Mouse (Mus musculus): ENCODE data around the gene Kmt2a.

Gene Kmt2a

DNA sequence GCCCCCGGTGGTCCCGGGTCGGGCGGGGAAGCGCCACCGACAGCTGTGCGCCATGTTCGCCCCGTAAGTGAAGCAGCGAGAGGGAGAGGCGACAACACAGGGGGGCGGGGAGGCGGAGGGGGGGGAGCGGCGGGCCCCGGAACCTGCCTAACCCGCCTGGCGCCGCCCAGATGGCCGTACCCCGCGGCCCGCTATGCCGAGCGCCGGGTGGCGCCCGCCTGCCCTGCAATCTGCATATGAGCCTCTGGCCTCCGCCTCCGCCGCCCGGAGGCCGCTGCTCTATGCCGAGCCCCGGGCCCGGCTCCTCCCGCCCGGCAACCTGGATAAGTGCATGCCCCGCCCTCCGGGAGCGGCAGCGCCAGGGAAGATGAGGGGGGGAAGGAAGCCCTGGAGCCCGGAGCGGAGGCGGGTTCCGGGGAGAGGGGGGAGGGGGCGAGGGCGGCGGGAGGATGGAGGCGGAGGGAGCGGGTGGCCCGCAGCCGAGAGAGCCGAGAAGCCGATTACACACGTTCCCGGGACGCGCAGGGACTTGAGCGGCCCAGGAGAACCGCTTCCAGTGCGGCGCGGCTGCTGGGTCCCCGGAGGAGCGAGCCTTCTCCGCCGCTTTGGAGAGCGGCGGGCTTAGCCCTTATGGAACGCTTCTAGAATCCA, at the start of gene Kmt2a:
Kmt2a (minus strand) TSS at position 76 of the 651 bp plus-strand sequence.
- peak; percentile 98 for DNase-seq (ENCODE audit: low read depth, low spot score)

DNA sequence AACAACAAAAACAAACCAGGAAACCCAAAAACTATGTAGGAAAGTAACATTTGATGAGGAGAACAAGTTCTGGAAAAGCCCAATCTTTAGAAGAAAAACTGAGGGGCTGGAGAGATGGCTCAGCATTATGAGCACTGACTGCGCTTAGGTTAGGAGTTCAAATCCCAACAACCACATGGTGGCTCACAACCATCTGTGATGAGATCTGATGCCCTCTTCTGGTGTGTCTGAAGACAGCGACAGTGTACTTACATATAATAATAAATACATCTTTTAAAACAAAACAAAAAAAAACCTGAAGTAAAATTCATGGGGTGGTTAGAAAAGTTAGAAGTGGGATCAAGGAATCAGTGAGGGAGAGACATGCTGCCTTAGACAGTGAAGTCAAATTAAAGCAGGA, 40.4 kb upstream of the Kmt2a start:
- no peak for DNase-seq (ENCODE audit: low read depth, low spot score)

DNA sequence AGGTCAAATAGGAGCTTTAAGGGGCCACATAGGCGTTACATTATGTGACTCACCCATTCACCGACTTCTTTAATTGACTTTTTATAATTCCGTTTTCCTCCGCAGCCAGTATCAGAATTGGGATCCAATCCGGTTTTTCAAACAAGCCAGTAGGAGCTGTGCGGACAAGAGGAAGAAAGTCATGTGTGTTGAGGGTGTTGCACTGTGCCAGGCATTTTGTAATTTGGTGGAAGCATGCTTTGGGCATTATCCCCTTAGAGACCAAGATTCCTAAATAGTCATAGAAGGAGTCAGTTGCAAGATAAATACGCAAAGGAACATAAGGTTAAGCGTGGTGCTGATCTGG, 40.0 kb upstream of the Kmt2a start:
- DNase-seq (ENCODE audit: low read depth, low spot score): no peak

- DNase-seq (ENCODE audit: low read depth, low spot score): peak; percentile 87
Measured at GRCm38 (mm10) chr9:44920374-44921122, 39.5 kb upstream of the Kmt2a start, which contains the start of gene Atp5l. Gene Atp5l (minus strand): TSS chr9:44920742.

DNA sequence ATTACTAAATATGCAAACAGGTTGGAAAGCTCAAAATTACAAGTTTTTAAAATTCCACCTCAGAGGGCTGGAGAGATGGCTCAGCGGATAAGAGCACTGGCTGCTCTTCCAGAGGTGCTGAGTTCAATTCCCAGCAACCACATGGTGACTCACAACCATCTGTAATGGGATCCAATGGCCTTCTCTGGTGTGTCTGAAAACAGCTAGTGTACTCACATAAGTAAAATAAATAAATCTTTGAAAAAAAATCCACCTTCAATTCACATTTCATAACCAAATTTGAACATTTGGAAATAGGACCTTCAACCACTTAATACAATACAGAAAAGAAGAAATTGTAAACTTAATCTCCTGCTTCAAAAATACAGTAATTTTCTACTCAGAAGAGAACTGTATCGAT, 38.5 kb upstream of the Kmt2a start:
- no peak for DNase-seq (ENCODE audit: low read depth, low spot score)

DNA sequence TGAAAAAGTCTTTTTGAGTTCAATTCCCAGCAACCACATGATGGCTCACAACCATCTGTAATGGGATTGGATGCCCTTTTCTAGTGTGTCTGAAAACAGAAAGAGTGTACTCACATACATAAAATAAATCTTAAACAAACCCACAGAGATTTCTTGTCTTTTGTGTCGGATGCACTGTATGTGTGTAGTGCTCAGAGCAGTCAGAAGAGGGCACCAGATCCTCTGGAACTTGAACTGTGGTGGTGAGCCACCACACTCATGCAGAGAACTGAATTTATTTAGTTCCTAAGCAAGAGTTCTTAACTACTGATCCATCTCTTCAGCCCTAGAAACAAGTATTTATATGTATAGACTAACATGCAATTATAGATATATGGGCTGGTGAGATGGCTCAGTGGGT, 35.1 kb upstream of the Kmt2a start:
- DNase-seq (ENCODE audit: low read depth, low spot score): no peak

DNA sequence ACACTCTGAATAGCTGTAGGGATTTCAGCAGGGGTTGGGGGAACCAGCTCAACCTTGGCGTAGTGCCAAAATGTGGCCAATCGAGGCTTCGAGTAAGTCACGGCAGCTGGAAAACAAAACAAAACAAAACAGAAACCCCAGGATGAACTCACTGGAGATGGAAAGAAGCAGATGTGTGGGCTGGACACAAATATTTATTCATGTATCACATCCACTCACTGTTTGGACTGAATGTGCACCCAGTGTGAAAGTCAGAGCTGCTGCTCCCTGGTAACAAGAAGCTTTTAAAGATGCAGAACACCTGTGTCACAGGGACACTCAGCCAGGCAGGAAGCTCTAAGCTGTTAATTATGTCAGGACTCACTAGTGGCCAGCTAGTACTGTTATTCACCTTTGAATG, 33.6 kb upstream of the Kmt2a start:
- no peak for DNase-seq (ENCODE audit: low read depth, low spot score)

GRCm38 (mm10) chr9:44911365-44911764, 30.3 kb upstream of the Kmt2a start:
- no peak for DNase-seq (ENCODE audit: low read depth, low spot score)

DNA sequence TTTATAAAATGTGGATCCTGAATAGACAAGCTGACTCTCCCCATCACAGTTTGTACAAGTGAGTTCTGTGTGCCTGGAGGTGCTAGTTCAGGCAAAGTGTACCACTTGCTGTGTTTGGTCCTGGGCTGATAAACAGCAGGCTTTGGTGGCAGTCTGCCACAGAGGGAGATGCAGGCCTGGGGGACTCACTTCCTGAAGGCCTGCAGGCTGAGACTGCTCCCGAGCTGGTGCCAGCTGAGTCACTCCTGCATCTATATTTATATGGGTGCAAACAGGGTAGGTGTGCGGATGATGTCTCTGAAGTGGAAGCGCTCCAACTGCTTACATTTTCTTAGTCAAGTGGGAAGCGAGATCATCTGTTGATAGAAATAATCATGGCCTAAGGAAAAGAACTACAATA, 24.5 kb upstream of the Kmt2a start:
- DNase-seq (ENCODE audit: low read depth, low spot score): no peak

- no peak for DNase-seq (ENCODE audit: low read depth, low spot score)
Measured at GRCm38 (mm10) chr9:44904964-44905363, 23.9 kb upstream of the Kmt2a start.

DNA sequence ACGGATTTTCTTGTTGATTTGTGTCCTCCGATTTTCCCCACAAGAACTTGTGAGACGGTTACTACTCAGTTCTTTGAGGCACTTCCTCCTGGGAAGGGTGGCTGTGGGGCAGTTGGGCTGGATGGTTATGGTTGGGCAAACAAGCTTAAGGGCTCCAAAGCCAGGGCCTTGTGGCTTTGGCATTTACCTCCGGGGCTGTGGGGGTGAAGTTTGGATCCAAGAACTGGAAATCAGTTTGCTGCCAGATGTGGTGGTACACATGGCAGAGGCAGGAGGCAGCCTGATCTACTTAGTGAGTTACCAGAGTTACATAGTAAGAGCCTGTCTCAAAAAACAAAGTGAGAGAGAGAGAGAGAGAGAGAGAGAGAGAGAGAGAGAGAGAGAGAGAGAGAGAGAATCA, 22.8 kb upstream of the Kmt2a start:
- no peak for DNase-seq (ENCODE audit: low read depth, low spot score)

DNA sequence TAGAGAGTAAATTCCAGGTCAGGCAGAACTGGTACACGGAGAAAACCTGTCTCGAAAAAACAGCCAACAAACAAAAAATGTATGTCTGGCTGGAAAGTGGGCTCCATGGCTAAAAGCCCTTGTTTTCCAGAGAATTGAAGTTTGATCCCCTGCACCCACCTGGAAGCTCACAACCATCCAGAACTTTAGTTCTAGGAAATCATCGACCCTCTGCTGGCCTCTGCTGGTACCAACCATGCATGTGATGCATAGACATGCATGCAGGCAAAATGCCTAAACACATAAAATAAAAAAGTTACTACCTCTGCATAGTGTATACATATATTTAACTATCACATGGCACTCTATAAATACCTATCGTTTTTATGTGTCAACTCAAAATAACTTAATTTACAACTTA, 19.3 kb upstream of the Kmt2a start:
- DNase-seq (ENCODE audit: low read depth, low spot score): no peak

GRCm38 (mm10) chr9:44899716-44900115, 18.6 kb upstream of the Kmt2a start:
- no peak for DNase-seq (ENCODE audit: low read depth, low spot score)

GRCm38 (mm10) chr9:44897024-44897423, 15.9 kb upstream of the Kmt2a start:
- DNase-seq (ENCODE audit: low read depth, low spot score): no peak

DNA sequence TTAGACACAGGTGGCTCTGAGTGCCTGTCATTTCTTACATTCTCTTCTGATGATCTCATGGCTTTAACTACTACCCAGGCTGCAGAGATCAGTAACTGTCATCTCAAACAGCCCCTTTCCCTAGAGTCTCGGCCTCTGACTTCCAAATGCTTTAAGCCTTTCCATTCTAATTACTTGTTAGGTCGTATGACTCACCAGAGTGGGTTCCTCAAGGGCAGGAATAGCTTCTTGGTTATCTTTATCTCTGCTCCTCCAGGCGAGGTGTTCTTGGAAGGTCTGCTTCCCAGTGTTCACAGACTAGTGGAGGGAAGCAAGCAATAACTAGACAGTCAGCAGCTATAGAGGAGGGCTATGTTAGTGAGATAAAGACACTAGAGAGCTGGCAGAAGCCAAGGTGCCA, 11.6 kb upstream of the Kmt2a start:
- no peak for DNase-seq (ENCODE audit: low read depth, low spot score)

GRCm38 (mm10) chr9:44891210-44891609, 10.1 kb upstream of the Kmt2a start:
- no peak for DNase-seq (ENCODE audit: low read depth, low spot score)

DNA sequence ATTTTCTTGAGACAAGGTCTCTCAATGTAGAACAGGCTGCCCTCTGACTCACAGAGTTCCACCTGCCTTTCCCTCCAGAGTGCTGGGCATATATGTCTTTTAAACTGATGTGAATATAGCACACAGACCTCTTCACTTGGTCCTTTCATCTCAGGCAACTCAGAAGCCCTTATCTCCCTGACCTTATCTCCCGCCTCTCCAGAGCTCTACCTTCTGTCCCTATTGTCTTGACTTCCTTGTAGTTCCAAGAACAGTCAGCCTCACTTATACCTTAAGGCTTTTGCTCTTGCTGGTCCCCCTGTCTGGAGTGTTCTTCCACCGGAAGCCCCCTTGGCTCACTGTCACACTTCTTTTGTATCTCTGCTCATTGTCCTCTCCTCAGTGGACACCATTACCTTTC, 9.0 kb upstream of the Kmt2a start:
- no peak for DNase-seq (ENCODE audit: low read depth, low spot score)

- DNase-seq (ENCODE audit: low read depth, low spot score): no peak
Measured at GRCm38 (mm10) chr9:44888114-44888624, 7.1 kb upstream of the Kmt2a start.

GRCm38 (mm10) chr9:44882981-44883569, 2.0 kb upstream of the Kmt2a start:
- DNase-seq (ENCODE audit: low read depth, low spot score): no peak

DNA sequence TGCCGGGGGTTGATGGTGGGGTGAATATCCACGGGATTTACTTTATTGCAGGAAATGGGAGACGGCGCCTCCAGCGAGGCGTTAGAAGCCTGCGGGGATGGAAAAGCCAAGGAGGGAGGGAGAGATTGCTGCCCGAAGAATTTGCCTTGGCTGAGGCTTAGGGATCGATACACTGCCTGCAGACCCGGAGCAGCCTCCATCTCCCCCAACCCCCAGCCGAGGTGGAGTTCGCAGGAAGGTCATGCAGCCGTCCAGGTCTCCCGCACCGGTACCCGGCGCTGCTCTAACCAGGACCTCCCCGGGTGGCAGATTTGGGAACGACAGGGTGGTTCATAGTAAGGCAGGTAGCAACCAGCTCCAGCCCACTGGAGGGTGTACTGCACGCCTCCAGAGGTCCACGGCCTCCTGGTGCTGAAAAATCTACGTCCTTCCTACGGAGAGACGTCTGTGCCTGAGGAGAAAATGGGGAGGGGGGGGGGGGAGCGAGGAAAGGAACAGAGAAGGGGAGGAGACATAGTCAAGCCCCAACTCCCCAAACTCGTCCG, 1.4 kb upstream of the Kmt2a start:
- DNase-seq (ENCODE audit: low read depth, low spot score): no peak

DNA sequence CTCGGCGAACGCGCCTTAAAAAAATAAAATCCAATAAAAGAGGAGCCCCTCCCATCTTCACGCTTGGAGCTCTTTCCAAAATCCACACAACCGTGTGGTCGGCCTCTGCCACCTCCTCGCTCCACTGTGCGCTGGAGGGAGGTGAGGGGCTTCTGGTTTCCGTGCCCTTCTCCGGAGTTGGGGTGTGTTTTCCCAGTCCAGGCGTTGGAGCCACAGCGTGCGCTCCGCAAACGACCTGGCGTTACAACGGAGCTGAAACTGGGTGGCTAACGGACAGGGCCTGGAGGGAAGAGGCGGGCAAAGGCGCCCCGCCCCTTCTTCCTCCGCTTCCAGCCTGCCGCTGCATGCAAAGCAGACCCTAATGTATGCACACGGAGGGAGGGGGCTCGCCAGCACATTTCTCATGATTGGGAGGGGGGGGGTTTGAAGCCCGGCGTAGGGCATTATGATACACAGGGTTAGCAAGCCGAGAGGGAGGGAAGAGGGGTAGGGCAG, 892 bp upstream of the Kmt2a start:
- no peak for DNase-seq (ENCODE audit: low read depth, low spot score)

DNA sequence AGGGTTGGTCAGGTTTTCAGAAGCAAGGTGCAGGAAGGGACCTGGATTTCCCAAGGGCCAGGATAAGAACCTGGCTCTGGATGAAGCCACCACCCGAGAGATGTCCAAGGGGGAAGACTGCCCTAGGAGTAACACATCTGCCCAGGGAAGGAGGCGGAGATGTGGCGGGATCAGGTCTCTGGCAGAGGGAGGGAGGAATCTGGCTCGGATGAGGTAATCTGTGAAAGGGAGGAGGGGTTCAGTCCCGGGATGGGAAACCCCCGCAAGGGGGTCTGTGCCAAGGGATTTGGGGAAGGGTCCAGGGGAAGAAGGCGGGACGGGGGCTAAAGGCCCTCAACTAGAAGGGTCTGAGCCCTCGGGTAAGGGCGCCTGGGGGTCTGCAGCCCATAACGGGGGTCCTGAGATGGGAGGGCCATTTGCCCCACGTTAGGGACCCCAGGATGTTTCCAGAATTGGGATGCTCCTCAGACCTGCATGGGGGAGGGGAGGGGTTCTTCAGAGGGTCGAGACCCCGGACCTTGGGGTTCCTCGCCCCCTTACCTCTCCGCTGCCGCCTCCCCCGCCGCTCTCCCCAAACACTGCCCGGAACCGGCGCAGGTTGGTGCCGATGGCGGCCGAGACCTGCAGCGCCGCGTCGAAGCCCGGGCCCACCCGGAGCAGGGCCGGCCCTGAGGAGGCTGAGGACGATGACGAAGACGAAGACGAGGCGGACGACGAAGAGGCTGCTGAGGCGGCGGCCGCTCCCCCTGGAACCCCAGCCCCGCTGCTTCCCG, 601 bp downstream of the Kmt2a start:
- no peak for DNase-seq (ENCODE audit: low read depth, low spot score)

All from retina, adult 2 months (tissue).